Mouse (Mus musculus) testis, postnatal 14 days (tissue): Measurements from ENCODE around the gene Wdfy3.
"Not testable (repeated sequence)": the region's sequence is repeated elsewhere in the genome, so short reads cannot be mapped to it uniquely, and the experiment has no call there.

Experiments
- DNase-seq: peaks from one replicate; pipeline ENCODE4 v3.0.0; 2021; ENCODE audit warnings: low spot score

The Wdfy3 gene

GRCm38 (mm10) chr5:101998971-101999370 lies 70.8 kb downstream of the Wdfy3 start:
- no peak for DNase-seq

GRCm38 (mm10) chr5:101996036-101996735 lies 73.5 kb downstream of the Wdfy3 start:
- no peak for DNase-seq

- no peak for DNase-seq
Measured at GRCm38 (mm10) chr5:101995451-101995995, 74.2 kb downstream of the Wdfy3 start.

GRCm38 (mm10) chr5:101993996-101994395 lies 75.7 kb downstream of the Wdfy3 start:
- peak; percentile 56 for DNase-seq

- peak; percentile 78 for DNase-seq
Measured at GRCm38 (mm10) chr5:101992969-101993670, 76.6 kb downstream of the Wdfy3 start.

- no peak for DNase-seq
Measured at GRCm38 (mm10) chr5:101990298-101990845, 79.3 kb downstream of the Wdfy3 start.

GRCm38 (mm10) chr5:101988476-101988875 lies 81.2 kb downstream of the Wdfy3 start:
- no peak for DNase-seq

- no peak for DNase-seq
Measured at GRCm38 (mm10) chr5:101986694-101987093, 83.0 kb downstream of the Wdfy3 start.

- no peak for DNase-seq
Measured at GRCm38 (mm10) chr5:101982239-101982638, 87.5 kb downstream of the Wdfy3 start.

GRCm38 (mm10) chr5:101979594-101979993 lies 90.1 kb downstream of the Wdfy3 start:
- no peak for DNase-seq

GRCm38 (mm10) chr5:101972594-101972993 lies 97.1 kb downstream of the Wdfy3 start:
- not testable (repeated sequence) for DNase-seq

- DNase-seq, result no peak
Measured at GRCm38 (mm10) chr5:101968153-101968851, 101.4 kb downstream of the Wdfy3 start.

GRCm38 (mm10) chr5:101967832-101968152 lies 101.9 kb downstream of the Wdfy3 start:
- DNase-seq, result no peak

GRCm38 (mm10) chr5:101962824-101963223 lies 106.9 kb downstream of the Wdfy3 start:
- no peak for DNase-seq

GRCm38 (mm10) chr5:101959369-101959768 lies 110.4 kb downstream of the Wdfy3 start:
- no peak for DNase-seq

- DNase-seq, result no peak
Measured at GRCm38 (mm10) chr5:101958941-101959340, 110.8 kb downstream of the Wdfy3 start.

- no peak for DNase-seq
Measured at GRCm38 (mm10) chr5:101957419-101957818, 112.3 kb downstream of the Wdfy3 start.

GRCm38 (mm10) chr5:101954393-101955340 lies 115.1 kb downstream of the Wdfy3 start:
- no peak for DNase-seq

GRCm38 (mm10) chr5:101951918-101952317 lies 117.8 kb downstream of the Wdfy3 start:
- no peak for DNase-seq

- no peak for DNase-seq
Measured at GRCm38 (mm10) chr5:101949323-101949722, 120.4 kb downstream of the Wdfy3 start.

- no peak for DNase-seq
Measured at GRCm38 (mm10) chr5:101948641-101949040, 121.1 kb downstream of the Wdfy3 start.
